Mouse (Mus musculus): ENCODE data around the gene Card10. TPM values are rescaled to one million over a fixed set of nuclear protein-coding genes. Genes with fewer than 3 reads are reported as not detected.

The Card10 gene
- polyA plus RNA-seq, 1 experiment from 2014 or later = 9.5 TPM

DNA sequence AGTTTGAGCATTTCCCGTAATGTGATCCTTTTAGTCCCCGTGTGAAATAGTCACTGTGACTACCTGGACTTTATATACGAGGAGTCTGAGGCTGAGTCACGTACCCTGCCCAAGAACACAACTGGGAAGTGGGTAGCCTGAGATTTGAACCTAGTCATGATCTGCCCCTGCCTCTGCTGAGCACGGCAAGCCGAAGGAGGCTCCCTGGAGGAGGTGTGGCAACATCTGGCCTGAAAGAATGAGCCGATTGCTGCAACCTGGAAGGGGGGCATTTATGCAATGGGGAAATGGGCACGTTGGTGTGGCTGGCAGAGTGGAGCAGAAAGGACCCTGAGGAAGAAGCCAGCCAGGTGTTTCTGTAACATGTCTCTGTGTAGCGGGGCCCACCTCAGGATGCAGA is 6.9 kb upstream of the Card10 start:
- H3K4me2 ChIP-seq = no peak overlapping the region
- 52% methylated on average over 9 of the region's 9 CpGs for WGBS
- no peaks in the 10 kb centered on the region for H3K36me3 ChIP-seq

DNA sequence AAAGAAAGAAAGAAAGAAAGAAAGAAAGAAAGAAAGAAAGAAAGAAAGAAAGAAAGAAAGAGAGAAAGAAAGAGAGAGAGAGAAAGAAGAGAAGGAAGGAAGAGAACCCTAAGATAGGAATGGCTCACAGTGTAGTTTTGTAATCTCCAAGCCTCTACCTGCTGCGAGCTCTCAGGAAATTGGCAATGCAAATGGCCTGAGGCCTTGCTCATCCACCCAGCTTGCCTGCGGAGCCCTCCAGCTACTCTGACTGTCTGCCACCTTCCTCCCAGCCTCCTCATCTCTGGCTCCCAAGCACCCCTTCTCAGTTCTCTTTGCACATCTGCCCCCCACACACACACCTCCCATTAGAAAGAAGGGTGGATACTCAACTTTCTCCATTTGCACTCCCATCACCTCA is 6.1 kb upstream of the Card10 start:
- no peaks in the 10 kb centered on the region for H3K9me3 ChIP-seq (replicated peaks)
- peaks cover 14% of the 10 kb centered on the region; the same call in 1 of the 2 replicates for H3K27me3 ChIP-seq
- WGBS = 80% methylated on average over 2 of the region's 2 CpGs
- H3K27ac ChIP-seq = no peak overlapping the region
- no peak for ATAC-seq (replicated peaks; ENCODE audit: low FRiP score)
- no peaks in the 10 kb centered on the region for H3K36me3 ChIP-seq
- H3K9ac ChIP-seq = no peak overlapping the region
- H3K4me1 ChIP-seq = peaks cover 57% of the 10 kb centered on the region
- H3K4me2 ChIP-seq = no peak overlapping the region
- no peak overlapping the region for H3K4me3 ChIP-seq (replicated peaks)

More for the DNA sequence above, 6.9 kb upstream of the Card10 start:
- Histone ChIP-seq H3K4me1 (peaks cover 51% of the 10 kb centered on the region), H3K27me3 (peaks cover 14% of the 10 kb centered on the region; the same call in 1 of the 2 replicates), H3K9me3 (replicated peaks) (no peaks in the 10 kb centered on the region), H3K9ac (no peak overlapping the region), H3K27ac (no peak overlapping the region), H3K4me3 (replicated peaks) (no peak overlapping the region)
- no peak for ATAC-seq (replicated peaks; ENCODE audit: low FRiP score)

DNA sequence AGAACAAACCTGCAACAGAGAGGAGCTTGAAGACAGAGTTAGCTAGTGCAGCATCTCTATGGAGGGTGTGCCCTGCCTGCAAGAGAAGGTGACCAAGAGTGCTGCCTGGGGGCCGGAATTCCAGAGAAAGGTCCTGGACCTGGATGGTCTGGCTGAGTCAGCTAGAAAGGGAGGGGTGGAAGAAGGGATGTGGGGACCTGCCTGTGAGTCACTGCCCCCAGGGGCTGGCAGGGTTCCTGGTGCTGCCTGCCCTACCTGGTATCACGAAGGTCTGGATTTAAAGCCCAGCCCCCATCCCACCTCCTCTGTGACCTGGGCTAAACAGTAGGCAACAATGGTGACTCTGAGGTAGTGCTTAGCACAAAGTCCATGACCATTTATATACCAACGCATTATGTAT is 4.3 kb upstream of the Card10 start:
- Histone ChIP-seq H3K4me3 (replicated peaks) (no peak overlapping the region), H3K27ac (peak overlapping the region; percentile 50; the same call in 1 of the 2 replicates), H3K9me3 (replicated peaks) (no peaks in the 10 kb centered on the region), H3K4me2 (no peak overlapping the region), H3K9ac (no peak overlapping the region), H3K27me3 (peaks cover 28% of the 10 kb centered on the region), H3K36me3 (no peaks in the 10 kb centered on the region), H3K4me1 (peaks cover 75% of the 10 kb centered on the region)
- WGBS = 60% methylated on average over 3 of the region's 3 CpGs
- ATAC-seq (replicated peaks; ENCODE audit: low FRiP score) = no peak

DNA sequence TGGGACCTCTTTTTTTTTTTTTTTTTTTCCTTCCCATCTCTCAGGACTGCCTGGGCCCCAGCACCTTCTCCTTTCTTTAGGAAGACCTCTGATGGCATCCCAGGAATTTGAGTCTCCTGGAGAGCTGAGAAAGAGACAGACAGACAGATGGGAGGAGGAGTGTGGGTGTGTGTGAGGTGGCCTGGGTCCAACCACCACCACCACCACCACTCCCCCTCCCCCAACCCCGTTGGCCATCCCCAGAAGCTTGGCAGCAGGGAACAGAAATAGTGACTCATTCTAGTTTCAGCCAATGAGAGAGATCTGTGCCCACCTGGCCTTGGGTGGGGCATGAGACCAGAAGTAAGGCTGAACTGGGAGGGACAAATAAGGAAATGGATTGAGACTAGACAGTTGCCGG is 3.8 kb upstream of the Card10 start:
- H3K27ac ChIP-seq = peak overlapping the region; percentile 41
- no peak for ATAC-seq (replicated peaks; ENCODE audit: low FRiP score)
- 43% methylated on average over 2 of the region's 2 CpGs for WGBS
- H3K4me2 ChIP-seq = no peak overlapping the region
- peaks cover 32% of the 10 kb centered on the region for H3K27me3 ChIP-seq
- peaks cover 81% of the 10 kb centered on the region for H3K4me1 ChIP-seq
- H3K9me3 ChIP-seq (replicated peaks) = no peaks in the 10 kb centered on the region
- no peak overlapping the region for H3K9ac ChIP-seq
- H3K36me3 ChIP-seq = no peaks in the 10 kb centered on the region
- no peak overlapping the region for H3K4me3 ChIP-seq (replicated peaks)

DNA sequence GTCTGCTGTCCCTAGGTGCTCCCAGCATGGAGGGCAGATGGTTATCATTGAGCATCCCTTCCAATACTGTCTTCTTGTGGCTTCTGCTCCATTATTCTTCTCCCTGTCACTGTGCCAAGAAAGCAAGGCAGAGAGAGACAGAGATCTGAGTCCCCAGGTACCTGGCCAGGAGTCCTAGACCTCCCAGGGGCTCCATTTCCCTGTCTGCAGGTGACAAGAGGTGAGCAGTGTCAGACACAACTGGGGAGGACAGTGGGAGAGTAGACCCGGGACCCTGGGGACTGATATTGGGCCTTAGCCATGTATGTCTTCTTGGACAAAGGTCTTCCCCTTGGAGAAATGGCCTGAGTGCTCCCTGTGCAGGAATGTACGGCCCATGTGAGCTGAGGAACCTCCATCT is 2.5 kb upstream of the Card10 start:
- H3K4me2 ChIP-seq = no peak overlapping the region
- no peak overlapping the region for H3K9ac ChIP-seq
- no peak overlapping the region for H3K27ac ChIP-seq
- no peaks in the 10 kb centered on the region for H3K9me3 ChIP-seq (replicated peaks)
- H3K36me3 ChIP-seq = no peaks in the 10 kb centered on the region
- peaks cover 78% of the 10 kb centered on the region for H3K4me1 ChIP-seq
- 78% methylated on average over 2 of the region's 2 CpGs for WGBS
- peaks cover 44% of the 10 kb centered on the region for H3K27me3 ChIP-seq
- no peak overlapping the region for H3K4me3 ChIP-seq (replicated peaks)
- no peak for ATAC-seq (replicated peaks; ENCODE audit: low FRiP score)

DNA sequence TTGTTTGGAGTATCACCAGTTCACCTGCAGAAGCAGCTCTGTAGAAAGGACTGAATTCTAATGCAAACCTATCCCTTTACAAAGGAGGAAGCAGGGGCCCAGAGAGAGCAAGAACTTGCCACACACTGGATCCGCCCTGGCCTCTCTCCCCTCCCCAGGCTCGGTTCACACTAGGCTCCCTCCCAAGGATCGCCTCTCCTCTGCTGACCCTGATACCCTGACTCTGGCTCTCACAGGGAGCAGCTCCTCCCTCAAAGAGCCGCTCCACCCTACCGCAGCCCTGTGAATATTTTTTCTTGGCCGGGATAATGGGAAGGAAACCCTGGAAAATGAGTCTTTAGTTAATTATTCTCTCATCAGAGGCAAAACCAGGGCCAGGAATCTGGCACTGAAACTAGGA is 1.5 kb upstream of the Card10 start:
- Histone ChIP-seq H3K9ac (no peak overlapping the region), H3K27ac (peak overlapping the region; percentile 92), H3K4me2 (peak overlapping the region; percentile 97; the same call in 1 of the 2 replicates), H3K4me3 (replicated peaks) (no peak overlapping the region), H3K4me1 (peaks cover 69% of the 10 kb centered on the region), H3K36me3 (no peaks in the 10 kb centered on the region), H3K9me3 (replicated peaks) (no peaks in the 10 kb centered on the region), H3K27me3 (peaks cover 46% of the 10 kb centered on the region)
- WGBS = 7% methylated on average over 6 of the region's 6 CpGs
- peak; percentile 49 for ATAC-seq (replicated peaks; ENCODE audit: low FRiP score)

DNA sequence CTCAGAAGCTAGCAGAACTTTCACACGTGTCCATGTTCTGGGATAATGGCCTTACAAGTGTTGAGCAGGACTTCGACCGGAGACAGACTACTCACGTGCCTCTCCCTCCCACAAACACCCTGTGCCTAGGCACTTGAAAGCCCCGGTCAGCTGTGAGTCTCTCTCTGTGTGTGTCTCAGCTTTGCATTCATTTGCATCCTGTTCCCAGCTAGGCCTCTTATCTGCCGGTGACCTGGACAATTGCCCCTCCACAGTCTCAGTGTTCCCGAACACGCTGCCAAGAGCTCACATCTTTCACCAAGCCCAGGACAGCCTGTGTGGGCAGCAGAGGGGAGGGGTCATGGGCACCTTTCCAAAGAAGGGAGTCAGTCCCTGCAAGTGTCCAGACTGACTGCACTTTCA is 658 bp upstream of the Card10 start:
- Histone ChIP-seq H3K27me3 (peaks cover 51% of the 10 kb centered on the region), H3K4me2 (peak overlapping the region; percentile 97), H3K9ac (no peak overlapping the region), H3K27ac (peak overlapping the region; percentile 92), H3K36me3 (peaks cover under 1% of the 10 kb centered on the region; the same call in 1 of the 2 replicates), H3K4me3 (replicated peaks) (peak overlapping the region; percentile 70), H3K4me1 (peaks cover 74% of the 10 kb centered on the region), H3K9me3 (replicated peaks) (no peaks in the 10 kb centered on the region)
- ATAC-seq (replicated peaks; ENCODE audit: low FRiP score) = peak; percentile 7; the same call in 1 of the 2 replicates
- WGBS = 5% methylated on average over 8 of the region's 8 CpGs

DNA sequence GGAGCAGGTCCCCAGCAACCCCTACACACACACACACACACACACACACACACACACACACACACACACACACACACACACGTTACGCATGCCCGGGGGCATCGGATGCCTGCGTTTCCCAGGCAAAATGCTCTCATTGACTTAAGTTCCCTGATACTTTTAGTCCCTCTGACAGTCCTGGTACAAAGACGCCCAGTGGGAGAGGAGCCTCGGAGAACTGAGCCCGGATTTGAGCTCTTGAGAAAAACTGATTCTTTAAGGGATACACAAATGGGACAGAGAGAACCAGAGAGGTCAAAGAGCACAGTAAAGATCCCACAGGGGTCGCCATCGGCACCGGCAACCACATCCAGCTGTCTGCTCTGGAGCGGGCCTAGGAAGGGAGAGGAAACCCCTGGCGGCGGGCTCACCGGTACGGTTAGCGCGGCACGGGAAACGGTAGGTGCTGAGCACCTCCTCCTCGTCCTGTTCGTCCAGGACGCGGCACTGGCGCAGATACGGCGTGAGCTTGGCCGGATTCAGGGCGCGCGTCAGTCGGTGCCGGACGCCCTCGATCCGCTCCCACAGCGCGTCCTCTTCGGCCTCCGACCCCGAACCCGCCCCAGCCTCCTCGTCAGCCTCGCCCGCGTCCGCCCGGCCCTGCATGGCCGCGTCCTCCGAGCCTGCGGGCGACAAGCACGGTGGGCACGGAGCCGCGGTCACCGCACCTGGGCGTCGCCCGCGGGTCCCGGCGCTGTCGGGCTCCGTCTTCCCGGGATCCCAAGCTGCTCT is 686 bp downstream of the Card10 start:
- Histone ChIP-seq H3K9me3 (replicated peaks) (no peaks in the 10 kb centered on the region), H3K36me3 (peaks cover 5% of the 10 kb centered on the region; the same call in 1 of the 2 replicates), H3K4me3 (replicated peaks) (peak overlapping the region; percentile 70), H3K27me3 (peaks cover 62% of the 10 kb centered on the region), H3K4me1 (peaks cover 76% of the 10 kb centered on the region), H3K9ac (peak overlapping the region; percentile 74), H3K27ac (peak overlapping the region; percentile 92), H3K4me2 (peak overlapping the region; percentile 97)
- 3% methylated on average over 57 of the region's 67 CpGs for WGBS
- ATAC-seq (replicated peaks; ENCODE audit: low FRiP score) = no peak

DNA sequence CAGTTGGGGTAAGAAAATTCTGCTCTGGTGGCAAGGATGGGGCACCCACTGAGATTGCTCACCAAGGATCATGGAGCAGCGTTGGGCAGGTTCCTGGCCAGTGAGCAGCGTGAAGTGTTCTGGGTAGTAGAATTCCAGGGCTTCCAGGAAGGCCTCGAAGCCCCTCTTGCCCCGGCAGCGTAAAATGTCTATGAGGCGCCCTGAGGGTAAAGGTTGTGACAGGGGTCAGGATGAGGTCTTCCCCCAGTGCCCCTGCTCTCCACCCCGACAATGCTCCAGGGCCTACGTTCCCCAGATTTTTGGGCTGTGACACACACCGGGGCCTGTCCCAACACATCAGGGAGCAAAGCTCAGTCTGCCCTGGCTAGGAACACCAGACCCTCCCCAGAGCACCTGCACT is 1.3 kb downstream of the Card10 start:
- H3K27me3 ChIP-seq = peaks cover 61% of the 10 kb centered on the region
- H3K4me1 ChIP-seq = peaks cover 76% of the 10 kb centered on the region
- peaks cover 5% of the 10 kb centered on the region; the same call in 1 of the 2 replicates for H3K36me3 ChIP-seq
- no peaks in the 10 kb centered on the region for H3K9me3 ChIP-seq (replicated peaks)
- peak overlapping the region; percentile 74; the same call in 1 of the 2 replicates for H3K9ac ChIP-seq
- H3K4me2 ChIP-seq = peak overlapping the region; percentile 97
- ATAC-seq (replicated peaks; ENCODE audit: low FRiP score) = no peak
- H3K27ac ChIP-seq = 0 out of 2 replicates have a peak overlapping the region, but pooled peaks have one; percentile 92
- H3K4me3 ChIP-seq (replicated peaks) = peak overlapping the region; percentile 70
- WGBS = 55% methylated on average over 9 of the region's 9 CpGs

DNA sequence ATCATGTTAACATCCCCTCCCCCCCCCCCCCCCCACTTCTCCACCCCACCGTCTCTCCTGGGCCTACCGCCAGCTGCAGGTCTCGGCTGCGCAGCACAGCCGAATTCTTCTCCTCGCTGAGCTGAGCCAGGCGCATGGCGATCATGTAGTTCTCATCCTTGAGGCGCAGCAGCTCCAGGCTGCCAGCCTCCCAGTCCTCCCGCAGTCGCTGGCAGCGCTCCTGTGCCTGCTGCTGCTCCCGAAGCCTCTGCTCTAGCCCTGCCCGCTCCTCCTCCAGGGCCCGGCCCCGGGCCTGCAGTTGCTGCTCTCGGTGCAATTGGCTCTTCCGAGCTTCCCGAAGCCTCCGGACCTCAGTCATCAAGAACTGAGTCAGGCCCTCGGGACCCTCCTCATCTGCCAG is 3.8 kb downstream of the Card10 start:
- ATAC-seq (replicated peaks; ENCODE audit: low FRiP score) = no peak
- Histone ChIP-seq H3K9ac (no peak overlapping the region), H3K27ac (no peak overlapping the region), H3K4me3 (replicated peaks) (no peak overlapping the region), H3K27me3 (peaks cover 66% of the 10 kb centered on the region), H3K4me1 (peaks cover 69% of the 10 kb centered on the region), H3K9me3 (replicated peaks) (no peaks in the 10 kb centered on the region), H3K36me3 (peaks cover 7% of the 10 kb centered on the region; the same call in 1 of the 2 replicates), H3K4me2 (no peak overlapping the region)
- WGBS = 51% methylated on average over 21 of the region's 21 CpGs

DNA sequence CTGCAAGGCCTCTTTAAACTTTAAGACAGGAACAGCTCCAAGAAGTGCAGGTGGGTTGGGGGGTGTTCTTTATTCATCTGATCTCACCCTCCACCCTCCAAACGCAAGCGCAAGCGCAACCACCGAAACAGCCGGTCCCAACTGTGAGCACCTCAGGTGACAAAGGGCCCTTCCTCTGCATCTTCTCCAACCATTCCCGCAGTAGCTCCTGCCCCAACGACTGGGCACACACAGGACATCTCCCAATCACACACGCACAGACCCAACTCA is 5.8 kb downstream of the Card10 start:
- no peak overlapping the region for H3K4me3 ChIP-seq (replicated peaks)
- H3K4me1 ChIP-seq = peaks cover 49% of the 10 kb centered on the region
- no peak overlapping the region for H3K4me2 ChIP-seq
- no peak overlapping the region for H3K9ac ChIP-seq
- H3K36me3 ChIP-seq = peaks cover 9% of the 10 kb centered on the region
- 35% methylated on average over 8 of the region's 8 CpGs for WGBS
- 0 out of 2 replicates have a peak, but pooled peaks have one; percentile 2 for ATAC-seq (replicated peaks; ENCODE audit: low FRiP score)
- H3K27ac ChIP-seq = peak overlapping the region; percentile 79
- peaks cover 72% of the 10 kb centered on the region for H3K27me3 ChIP-seq
- H3K9me3 ChIP-seq (replicated peaks) = no peaks in the 10 kb centered on the region

DNA sequence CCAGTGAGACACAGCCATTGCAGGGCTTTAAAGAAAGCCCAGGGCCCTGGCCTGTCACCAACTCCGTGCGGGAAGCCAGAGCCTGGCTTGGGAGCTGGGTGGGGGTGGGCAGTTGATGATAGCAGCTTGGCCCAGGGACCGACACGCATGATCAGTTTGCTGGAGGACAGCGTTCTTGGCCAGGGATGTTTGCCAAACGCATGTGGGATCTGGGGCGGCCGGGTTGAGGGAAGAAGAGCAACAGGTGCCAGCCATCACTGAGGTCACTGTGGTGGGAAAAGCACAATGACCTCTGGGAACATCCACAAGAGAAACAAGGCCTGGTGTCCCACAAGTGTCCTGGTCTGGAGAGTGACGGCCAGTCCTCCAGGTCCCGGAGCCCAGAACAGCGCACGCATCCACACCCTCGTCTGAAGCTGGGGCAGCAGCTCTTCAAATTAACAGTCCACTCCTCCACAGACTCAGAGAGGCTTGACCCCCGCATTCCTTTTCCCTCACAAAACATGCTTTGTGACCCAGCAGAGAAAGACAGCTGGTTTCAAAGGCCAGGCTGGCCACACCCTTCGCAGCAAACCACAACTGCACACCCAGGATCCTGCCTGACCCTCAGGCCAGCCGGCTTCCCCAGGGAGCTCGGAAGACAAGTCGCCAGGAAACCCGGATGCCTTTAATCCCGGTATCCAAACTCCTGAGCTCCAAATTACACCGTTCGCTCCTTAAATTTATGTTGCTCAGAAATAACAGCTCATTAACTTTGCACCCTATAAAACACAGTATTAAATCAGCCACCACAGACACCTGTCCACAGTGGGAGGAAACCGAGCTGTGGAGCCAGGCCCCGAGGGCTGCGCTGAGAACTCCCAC is 6.4 kb downstream of the Card10 start:
- peak overlapping the region; percentile 38 for H3K4me2 ChIP-seq
- H3K9ac ChIP-seq = no peak overlapping the region
- peaks cover 43% of the 10 kb centered on the region for H3K4me1 ChIP-seq
- peak overlapping the region; percentile 79 for H3K27ac ChIP-seq
- H3K4me3 ChIP-seq (replicated peaks) = no peak overlapping the region
- 14% methylated on average over 25 of the region's 25 CpGs for WGBS
- peak; percentile 81 for ATAC-seq (replicated peaks; ENCODE audit: low FRiP score)
- no peaks in the 10 kb centered on the region for H3K9me3 ChIP-seq (replicated peaks)
- H3K27me3 ChIP-seq = peaks cover 71% of the 10 kb centered on the region
- H3K36me3 ChIP-seq = peaks cover 11% of the 10 kb centered on the region
